Mouse (Mus musculus) cerebellum, postnatal 10 days (tissue): ENCODE results near the gene Slc22a23.
A peak's percentile ranks its signal among the peaks of the same experiment; 100 is the strongest.
"Not testable (repeated sequence)": the region's sequence is repeated elsewhere in the genome, so short reads cannot be mapped to it uniquely, and the experiment has no call there.

Experiments used
- DNase-seq, 2 experiments: peaks; one replicate each; pipeline ENCODE4 v3.0.0; 2021; ENCODE audit warnings: mixed read lengths in 2 of 2

Gene Slc22a23

DNA sequence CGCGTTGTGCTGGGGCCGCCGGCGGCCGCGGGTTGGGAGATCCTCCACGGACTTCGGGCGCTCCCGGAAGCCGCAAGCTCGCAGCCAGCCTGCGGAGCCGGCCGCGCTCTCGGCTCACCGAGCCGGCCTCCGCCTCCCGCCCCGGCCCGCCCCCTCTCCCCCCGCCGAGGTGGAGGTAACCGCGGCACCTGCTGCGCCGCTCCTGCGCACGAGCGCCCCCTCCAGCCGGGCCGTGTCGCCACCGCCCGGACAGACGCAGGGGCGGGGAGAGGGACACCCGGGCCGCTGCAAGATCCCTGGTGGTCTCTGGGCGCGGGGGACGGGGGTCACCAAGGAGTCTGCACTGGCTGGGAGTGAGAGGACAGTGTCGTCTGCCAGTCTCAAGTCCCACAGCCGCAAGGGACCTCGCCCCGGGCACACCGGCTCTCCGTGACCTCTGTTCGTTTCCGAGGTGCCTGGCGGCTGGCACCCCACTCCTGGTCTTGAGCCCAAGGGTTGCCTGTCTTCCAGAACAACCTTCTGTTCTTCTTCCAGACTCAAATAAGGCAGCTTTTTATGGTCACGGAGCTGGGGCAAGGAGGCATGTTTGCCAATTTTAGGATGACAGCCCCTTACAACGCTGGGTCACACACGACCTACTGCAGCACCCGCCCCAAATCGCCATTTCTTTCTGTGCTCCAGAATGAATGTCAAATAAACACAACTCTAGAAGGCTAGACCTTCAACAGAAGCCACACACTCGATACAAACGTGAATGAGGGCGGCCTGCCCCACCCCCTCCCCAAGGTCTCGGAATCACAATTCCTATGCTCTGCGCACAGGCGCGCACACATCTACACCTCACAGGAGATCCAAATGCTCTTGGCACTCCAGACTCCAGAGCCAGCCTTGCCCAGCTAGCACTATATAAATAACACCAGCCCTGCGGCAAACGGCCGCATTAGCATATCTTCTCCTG, at the start of gene Slc22a23:
Gene Slc22a23 (minus strand): TSS at position 55 of the 958 bp plus-strand sequence.
- peak; percentile 89 to 91 for DNase-seq

DNA sequence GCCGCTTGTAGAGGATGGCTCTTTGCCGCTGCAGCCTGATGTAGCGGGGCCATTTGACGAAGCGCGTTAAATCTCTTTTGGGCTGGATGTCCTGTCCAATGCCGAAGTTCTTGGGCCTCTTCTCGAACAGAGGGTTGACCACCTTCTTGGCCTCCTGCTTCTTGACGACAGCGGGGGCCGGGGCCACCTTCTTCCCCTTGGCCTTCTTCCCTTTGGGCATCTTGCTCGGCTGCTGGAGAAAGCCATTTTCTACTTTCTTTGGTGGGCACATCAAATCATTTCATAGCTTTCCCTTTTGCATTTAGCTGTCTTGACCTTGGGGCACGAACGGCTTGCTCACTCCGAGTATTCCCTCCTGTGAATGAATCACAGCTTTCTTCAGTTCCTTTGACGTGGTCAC, 49.3 kb upstream of the Slc22a23 start:
- DNase-seq = not testable (repeated sequence)

DNA sequence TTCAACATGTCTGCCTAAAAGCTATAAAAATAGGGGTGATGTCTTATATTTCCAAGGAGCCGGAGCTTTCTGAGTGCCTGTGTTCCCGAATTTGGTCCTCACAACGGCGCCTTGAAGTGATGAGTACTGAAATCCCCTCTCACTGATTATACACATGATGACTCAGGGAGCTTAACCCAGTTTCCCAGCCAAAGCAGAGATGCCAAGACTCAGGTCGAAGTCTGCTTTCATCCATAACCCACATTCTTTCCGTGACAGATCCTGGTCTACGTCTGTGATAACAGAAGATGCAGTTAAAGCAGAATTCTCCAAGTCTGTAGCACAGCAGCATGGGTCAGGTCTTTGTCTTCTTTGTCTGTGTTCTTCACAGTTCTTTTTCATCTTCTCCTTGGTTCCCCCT, 47.4 kb upstream of the Slc22a23 start:
- no peak for DNase-seq

DNA sequence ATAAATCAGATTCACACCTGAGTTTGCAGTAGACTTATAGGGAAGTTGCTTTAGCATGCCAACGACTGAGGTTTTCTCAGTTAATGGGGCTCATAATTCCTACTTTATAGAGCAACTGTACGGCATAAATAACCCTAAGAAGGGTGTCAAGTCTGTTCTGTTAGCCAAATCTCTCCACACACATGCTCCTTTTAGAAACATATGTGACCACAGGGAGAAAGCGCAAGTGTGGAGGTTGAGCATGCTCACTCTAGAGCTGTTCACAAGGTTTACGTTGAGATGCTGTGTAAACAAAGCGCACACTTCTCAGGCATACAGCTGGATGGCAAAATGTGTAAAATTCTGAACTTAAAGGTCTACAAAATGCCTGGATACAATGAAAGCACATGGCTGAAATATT, 43.2 kb upstream of the Slc22a23 start:
- no peak for DNase-seq

GRCm38 (mm10) chr13:34383416-34383815, 38.4 kb upstream of the Slc22a23 start:
- no peak for DNase-seq

GRCm38 (mm10) chr13:34378926-34379325, 33.9 kb upstream of the Slc22a23 start:
- DNase-seq = peak; percentile 91 to 92

- DNase-seq = no peak
Measured at GRCm38 (mm10) chr13:34375145-34375544, 30.2 kb upstream of the Slc22a23 start.

GRCm38 (mm10) chr13:34372870-34373478, 28.0 kb upstream of the Slc22a23 start:
- DNase-seq = no peak

GRCm38 (mm10) chr13:34371951-34372869, 27.2 kb upstream of the Slc22a23 start:
- no peak for DNase-seq

GRCm38 (mm10) chr13:34370281-34370825, 25.4 kb upstream of the Slc22a23 start:
- no peak for DNase-seq

DNA sequence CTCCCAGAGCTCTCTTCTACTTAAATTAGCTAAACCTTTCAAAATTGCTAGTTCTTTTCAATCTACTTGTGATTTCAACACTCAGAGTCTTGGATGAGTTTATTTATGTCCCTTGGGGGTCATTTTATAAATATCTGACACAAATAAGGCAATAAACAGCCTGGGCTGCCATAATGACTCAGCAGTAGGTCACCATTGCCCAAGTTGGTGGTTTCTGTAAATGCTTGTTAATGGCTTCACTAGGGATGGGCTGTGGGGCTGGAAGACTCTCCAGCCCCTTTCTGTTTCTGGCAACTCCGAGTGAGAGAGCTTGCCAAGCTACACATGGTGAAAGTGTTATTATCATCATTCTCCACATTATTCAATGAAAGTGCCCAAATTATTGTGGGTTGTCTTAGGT, 20.2 kb upstream of the Slc22a23 start:
- peak; percentile 25 to 36 for DNase-seq

DNA sequence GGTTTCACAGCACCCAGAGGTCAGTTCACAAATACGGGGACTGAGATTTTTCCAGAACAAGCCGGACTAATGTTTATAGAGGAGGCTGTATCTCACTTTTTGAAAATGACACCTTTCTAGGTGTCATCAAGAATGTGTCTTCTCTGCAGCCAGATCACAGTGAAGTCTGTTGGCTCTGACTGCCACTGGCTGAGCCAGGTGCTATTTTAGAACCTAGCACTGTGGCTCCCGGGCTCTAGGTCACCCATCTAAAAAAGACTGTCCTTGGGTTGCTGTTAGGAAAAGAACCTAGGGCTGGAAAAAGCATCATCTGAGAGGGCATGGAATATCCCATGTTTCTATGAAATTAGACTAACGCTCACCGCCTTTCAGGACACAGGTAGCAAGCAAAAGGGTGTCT, 10.7 kb upstream of the Slc22a23 start:
- DNase-seq = no peak

- DNase-seq = no peak
Measured at GRCm38 (mm10) chr13:34354830-34355624, 10.0 kb upstream of the Slc22a23 start.

- no peak for DNase-seq
Measured at GRCm38 (mm10) chr13:34353241-34353640, 8.3 kb upstream of the Slc22a23 start.

DNA sequence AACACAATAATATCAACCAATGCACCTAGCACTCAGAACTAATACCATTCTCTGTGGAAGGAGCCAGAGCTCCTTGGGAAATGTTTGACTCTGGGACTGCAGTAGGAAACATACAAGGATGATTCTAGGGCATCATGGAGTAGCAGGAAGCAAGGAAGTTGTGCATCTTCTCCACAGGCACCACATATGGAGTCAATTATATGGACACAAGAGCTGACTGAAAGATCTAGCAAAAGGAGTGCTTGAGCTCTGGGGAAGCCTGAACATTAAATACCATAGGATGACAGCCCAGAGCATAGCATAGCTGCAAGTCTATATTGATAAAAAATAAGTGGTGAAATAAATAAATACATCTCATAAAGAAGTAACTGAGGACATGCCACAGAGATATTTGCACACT, 6.5 kb upstream of the Slc22a23 start:
- DNase-seq = no peak

- DNase-seq = no peak
Measured at GRCm38 (mm10) chr13:34347960-34348889, 3.2 kb upstream of the Slc22a23 start.

GRCm38 (mm10) chr13:34346748-34347147, 1.8 kb upstream of the Slc22a23 start:
- DNase-seq = no peak

DNA sequence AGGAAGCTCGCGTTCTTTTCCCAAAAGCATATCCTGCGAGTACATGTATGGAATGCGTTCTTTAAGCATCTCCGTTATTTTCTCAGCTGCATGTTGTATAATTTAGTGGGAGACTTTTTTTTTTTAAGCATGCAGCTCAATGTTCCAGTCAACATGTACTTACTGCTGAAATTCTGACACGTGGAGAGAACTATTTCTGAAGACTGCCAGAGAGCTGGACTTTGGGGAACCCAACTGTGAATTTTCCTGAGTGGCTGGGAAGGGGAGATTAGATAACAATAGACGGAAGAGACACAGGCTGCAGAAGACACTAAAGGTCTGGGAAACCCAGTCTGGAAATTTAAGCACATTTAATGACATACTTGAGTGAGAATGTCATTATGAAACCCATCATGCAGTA, 1.3 kb upstream of the Slc22a23 start:
- DNase-seq = no peak

DNA sequence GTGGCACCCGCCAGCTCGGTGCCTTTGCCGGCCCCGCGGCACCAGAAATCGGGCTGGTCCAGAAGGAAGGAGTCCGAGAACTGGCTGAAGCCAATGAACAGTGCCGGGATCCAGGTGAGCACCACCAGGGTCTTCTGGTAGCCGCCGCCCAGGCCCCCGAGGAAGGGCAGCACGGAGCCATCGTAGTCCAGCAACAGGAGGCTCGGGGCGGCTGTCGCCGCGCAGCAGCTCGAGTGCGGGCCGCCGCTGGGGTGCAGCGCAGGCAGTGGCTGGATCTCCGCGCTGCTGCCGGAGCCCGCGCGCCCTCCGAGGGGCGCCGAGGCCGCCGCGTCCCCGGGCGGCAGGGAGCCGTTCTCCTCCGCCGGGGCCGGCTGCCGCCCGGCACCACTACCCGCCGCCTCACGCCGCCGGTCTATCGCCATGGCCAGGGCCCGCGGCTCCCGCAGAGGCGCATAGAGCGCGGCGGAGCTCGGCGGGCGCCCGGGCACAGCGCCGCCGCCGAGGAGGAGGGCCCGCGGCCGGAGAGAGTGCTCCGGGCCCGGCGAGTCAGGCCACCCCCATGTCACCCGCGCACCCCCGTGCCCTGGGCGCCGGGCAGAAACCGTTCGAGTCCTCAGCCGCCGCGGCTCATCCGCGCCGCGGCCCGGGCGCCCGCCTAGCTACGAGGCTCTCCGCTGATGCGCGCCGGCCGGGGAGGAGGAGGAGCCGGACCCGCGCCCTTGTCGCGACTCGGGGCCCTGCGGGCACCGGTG, 430 bp downstream of the Slc22a23 start:
- peak; percentile 66 to 68 for DNase-seq
